Mouse (Mus musculus) regulatory T cell (primary cell): ENCODE results near the gene Smim11.

Experiments used
- in situ Hi-C: fragments of 300-600 bp; cut with MboI, MseI; formaldehyde crosslinking; loops from one replicate; pipeline ENCODE4 v1.15.1; 2025; ENCODE audit warnings: high pct_unique_total_duplicates

Gene Smim11

DNA sequence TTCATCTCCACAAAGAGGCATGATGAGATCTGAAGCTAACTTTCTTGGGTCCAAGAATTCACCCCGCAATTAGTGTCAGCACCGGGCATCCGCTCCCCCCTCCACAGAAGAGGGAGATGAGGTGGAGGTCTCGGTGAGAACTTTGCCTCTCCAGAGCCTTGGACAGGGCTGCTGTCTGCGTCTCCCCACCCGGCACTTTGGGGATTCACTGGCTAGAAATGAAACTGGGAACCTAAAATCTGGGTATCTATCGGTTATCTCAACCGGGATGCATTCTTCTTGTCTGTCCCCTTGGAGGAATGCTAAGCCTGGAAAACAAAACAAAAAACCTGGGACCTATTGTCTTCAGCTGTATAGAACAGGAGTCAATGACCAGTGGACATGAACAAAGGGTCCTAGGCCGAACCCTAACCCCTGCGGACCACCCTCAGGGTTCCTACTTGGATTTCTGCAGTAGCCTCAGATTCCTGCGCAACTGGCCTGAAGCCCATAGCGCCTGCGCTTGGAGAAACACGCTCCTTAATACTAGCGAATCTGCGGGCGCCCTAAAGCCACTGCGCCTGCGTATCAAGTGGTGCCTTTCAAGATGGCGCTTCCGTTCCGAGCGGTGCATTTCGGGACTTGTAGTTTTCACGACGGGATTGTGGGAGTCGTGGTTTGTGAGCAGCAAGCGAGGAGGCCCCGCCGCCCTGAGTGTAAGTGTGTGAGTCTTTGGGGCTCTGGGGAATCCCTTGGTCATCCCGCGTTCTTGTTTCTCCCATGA lies at the start of gene Smim11:
Smim11 (plus strand) TSS at position 638 of the 763 bp plus-strand sequence.
- in situ Hi-C loops: no loop called here

GRCm38 (mm10) chr16:92254316-92254715 lies 46.8 kb upstream of the Smim11 start:
- in situ Hi-C loops: no loop called here

GRCm38 (mm10) chr16:92267861-92268260 lies 33.2 kb upstream of the Smim11 start:
- in situ Hi-C loops: no loop called here

DNA sequence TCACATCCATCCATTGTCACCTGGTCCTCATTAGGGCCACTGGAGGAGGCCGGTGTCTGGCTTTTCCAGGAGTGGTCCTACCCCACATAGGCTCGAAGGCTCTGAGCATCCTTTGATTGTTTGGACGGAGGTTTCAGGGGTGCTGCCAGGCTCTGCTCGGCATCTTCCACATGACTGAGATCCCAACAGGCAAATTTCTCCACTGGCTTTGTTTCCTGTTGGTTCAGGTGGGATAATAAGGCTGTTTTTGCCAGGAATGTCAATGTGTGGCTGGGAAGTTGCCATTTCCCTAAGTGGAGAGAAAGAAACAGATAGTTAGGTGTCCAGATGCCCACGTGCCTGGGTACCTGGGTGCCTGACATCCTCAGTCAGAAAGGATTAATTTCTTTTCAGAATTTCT lies 26.6 kb upstream of the Smim11 start:
- in situ Hi-C loops: no loop called here

DNA sequence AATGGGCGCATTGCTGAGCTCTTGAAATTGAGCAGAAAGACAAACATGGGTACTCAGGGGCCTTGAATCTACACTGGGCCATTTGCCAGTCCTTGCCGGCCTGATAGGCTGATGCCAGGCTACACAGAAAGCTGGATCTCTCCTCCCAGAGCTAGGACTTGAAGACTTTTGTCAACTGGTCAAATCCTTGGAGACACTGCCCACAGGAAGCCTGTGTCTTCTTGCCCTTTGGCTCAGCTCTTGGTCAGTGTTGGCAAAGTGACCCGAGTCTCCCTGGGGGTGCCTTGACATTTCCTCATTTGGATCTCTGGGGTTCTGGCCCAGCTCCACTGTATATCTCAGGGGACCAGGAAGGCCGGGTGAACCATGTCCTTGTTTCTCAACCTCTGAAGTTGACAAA lies 25.6 kb upstream of the Smim11 start:
- in situ Hi-C loops: no loop called here

- in situ Hi-C loops: loop anchor here (5.0 kb wide), 1 partner anchor 345 kb away; no protein-coding TSS in a partner anchor
Measured at GRCm38 (mm10) chr16:92282671-92283070, 18.4 kb upstream of the Smim11 start.

- in situ Hi-C loops: no loop called here
Measured at GRCm38 (mm10) chr16:92285068-92285467, 16.0 kb upstream of the Smim11 start.

- in situ Hi-C loops: no loop called here
Measured at GRCm38 (mm10) chr16:92286609-92287008, 14.5 kb upstream of the Smim11 start.

DNA sequence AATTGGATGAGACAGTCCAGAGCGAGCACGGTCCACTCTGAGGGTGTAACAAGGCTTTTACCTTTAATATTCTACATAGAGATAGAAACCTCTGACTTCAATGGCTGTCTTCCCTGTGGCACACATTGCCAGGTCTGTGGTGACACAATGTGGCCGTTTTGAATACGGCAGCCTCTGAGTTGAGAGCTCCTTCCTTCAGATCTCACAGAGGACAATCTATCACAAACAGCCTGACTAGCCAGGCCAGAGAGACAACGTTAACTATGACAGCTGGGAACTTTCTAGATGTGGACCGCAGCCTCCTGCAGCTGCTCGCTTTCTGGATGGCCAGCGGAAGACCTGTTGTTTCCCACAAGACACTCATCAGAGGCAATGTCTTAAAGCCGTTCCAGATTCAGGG lies 12.3 kb upstream of the Smim11 start:
- in situ Hi-C loops: no loop called here

DNA sequence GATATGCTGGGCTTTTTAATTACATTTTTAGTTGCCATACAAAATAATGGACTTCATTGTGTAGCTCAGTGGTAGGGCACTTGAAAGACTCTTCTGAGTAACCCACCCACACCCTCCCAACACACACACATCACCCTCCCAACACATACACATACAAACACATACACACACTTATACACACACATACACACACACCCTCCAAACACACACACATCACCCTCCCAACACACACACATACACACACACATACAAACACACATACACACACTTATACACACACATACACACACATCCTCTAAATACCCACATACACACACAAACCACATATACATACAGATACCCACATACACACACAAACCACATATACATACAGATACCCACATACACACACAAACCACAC lies 11.0 kb upstream of the Smim11 start:
- in situ Hi-C loops: no loop called here

DNA sequence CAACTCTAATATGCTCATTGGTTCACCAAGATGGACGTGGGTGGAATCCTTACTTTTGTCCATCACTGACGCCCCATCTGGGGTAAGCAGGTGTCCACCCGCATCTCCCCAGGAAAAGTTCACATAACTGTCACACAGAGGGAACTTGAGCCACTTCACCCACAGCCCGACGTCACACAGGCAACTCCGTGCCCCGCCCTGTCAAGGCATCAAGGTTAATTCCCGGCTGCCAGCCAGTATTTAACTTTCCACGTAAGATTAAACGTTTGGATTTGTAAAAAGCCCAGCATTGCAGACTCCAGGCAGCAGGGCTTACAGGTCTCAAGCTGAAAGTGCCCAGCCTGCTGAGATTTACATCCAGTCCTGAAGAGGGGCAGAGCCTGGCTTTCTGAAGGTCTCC lies 9.0 kb upstream of the Smim11 start, which contains the start of gene Kcne2:
Kcne2 (plus strand) TSS at position 289 of the 400 bp plus-strand sequence.
- in situ Hi-C loops: no loop called here

DNA sequence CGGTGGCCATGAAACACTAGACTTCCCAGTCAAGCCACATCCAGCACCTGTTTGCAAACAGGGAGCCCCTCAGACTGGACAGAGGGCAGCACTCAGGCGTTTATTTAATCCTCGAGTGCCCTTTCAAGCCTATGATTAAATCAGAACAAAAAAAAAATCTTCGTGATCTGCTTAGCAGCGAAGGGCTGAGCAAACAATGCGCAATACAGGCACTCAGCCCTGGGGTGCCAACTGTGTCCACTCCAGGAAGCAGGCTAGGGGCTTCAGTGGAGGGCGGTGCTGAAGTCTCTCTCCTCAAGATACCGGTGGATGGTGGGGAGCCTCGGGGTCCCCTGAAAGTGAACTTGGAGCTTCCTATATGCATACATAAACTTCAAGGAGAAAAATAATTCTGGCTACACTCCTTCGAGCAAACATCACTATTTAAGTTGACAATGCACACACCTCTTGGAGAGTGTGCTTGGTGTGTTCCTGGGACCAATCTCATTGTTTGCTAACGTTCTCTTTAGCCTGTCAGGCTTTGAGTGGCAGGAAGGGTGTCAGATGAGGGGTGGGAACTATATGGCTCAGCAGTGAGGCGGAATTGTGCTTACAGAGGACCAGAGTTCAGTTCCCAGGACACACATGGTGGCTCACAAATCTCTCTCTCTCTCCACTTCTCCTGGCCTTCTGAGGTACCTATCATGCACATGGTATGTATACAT lies 6.7 kb upstream of the Smim11 start:
- in situ Hi-C loops: no loop called here

DNA sequence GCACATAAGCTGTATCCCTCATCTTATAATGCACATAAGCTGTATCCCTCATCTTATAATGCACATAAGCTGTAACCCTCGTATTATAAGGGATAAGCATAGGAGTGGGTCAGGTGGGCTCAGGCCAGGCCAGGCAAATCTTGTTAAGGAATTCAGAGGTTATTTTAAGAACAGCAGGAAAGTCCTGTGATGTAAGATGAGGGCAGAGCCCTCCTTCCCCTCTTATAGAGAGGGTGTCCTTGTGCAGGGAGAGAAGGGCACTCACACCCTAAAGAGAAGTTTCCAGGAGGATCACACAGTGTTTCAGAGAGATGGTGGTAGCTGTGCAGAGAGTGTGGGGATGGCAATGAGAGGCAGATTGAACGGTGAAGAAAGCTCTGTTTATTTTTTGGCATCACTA lies 5.8 kb upstream of the Smim11 start:
- in situ Hi-C loops: no loop called here

GRCm38 (mm10) chr16:92301412-92301806 lies 323 bp downstream of the Smim11 start:
- in situ Hi-C loops: no loop called here

DNA sequence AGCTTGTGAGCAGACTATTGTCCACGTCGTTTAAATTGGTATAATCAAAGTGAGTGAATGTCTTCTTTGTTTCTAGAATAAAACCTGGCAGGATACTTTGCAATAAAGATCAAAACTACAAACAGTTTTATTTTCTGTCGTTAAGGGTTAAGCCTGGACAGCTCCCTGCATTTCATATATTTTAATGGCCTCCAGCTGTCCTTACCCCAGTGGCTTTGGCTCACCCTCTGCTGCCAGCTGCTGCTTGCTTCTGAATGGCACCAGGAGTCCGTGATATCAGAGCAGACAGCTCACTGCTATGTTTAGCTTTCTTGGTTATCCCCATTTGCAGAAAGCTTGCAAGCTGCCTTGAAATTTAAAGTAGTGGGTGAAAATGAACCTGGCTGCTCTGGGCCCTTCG lies 903 bp downstream of the Smim11 start:
- in situ Hi-C loops: no loop called here

- in situ Hi-C loops: no loop called here
Measured at GRCm38 (mm10) chr16:92302506-92302905, 1.4 kb downstream of the Smim11 start.

DNA sequence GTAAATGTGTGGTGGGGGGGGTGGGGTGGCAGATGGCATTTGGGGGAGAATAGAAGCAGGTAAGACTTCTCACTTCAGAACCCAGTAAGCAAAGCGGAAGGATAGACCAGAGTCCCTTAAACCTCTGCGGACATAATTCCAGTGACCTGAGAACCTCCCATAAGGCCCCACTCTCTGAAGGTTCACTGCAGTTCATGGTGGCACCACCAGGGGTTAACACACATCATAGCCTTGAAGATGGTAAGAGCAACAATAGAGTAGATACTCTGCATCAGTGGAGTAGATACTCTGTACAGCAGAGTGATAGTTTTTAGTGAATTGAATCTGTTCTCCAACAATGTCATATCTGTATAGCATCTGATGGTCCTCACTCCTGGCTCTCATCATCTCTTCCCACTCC lies 4.4 kb downstream of the Smim11 start:
- in situ Hi-C loops: no loop called here

DNA sequence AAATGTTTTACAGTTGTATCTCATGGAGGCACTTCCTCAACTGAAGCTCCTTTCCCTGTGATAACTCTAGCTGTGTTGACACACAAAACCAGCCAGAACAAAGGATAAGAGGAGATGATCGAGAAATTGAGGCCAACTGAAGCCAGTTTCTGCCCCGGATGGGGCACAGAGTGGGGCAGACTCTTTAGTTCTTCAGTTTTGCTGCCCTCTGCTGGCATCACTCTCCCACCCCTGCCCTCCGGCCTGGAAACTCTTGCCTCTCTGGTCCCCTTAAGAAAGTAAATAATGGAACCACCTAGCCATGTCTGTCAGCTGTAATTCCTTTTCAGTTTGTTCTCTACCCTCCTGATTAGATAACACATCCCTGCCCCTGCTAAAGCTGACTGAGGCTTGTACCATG lies 6.9 kb downstream of the Smim11 start:
- in situ Hi-C loops: no loop called here

DNA sequence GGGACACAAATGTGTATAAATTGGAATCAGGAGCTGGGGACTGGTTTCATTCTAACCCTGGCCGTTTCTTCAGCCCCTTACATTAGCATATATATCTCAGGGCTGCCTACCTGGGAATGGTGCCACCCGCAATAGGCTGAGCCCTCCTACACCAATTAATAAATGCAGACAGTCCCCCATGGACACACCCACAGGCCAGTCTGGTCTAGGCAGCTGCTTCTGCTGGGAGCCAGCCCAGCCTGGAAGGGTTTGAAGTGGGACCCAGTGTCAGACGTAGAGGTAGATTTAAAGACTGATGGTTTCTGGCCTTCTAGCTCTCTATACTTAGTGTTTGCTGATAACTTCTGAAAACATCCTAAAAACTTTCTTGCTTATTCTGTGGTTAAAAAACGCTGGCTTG lies 8.0 kb downstream of the Smim11 start:
- in situ Hi-C loops: no loop called here

DNA sequence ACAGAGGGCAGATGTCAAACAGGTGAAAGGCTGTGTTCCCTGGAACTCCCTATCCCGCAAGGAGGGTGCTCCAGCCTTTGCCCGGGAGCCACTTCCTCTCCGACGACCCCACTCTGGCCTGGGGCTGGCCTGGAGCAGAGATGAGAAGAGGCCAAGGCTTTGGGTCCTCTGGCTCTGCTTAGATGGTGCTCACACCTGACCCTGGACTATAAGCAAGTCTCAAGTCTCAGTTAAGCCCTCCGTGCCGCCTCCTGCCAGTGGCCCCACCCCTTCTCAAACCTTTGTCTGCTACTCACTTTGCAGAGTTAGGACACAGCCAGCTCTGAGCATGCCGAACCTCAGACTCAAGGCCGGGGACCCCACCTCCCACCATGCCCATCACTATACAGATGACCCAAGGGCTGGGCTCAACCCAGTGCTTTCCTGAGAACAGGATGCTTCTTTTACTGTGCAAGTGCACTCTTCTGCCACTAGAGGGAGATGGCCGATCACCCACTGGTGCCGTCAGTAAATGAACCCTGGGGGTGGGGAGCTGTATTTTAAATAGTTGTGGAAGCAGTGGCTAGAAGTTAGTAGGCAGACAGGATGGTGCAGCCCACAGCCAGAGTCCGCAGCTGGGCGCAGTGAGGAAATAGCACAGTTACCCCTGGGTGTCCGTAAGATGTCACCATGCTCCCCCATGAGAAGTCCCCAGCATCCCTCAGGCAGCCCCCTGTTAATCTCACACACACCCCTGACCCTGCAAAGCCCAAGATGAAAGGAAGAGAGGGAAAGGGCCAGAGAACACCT lies 13.1 kb downstream of the Smim11 start:
- in situ Hi-C loops: no loop called here

GRCm38 (mm10) chr16:92316049-92316738 lies 15.1 kb downstream of the Smim11 start:
- in situ Hi-C loops: no loop called here
